In genomic region chr3:36209776-36210555, GRCm38 (mm10) we compare ENCODE assay signal across 9 mouse cellular contexts. TPM values are rescaled to one million over a fixed set of nuclear protein-coding genes. Genes with fewer than 3 reads are reported as not detected.
DNase-seq lines count a peak whose midpoint lies in the region; ATAC-seq lines count a peak whose summit lies in the region.
"Had no signal": no experiment of that assay in that cellular context is flagged by ENCODE, and none has a peak within 500 bp of the region (broad histone marks: within the 10 kb centered on the region; RNA-seq: fewer than 3 reads in every experiment).

No protein-coding gene starts in this region.

- DNase-seq in NIH3T3 (ENCODE audit: low read depth), result peak; percentile 90
- DNase-seq in embryo, embryonic 10 days (ENCODE audit: low spot score), result peak; percentile 42
- peak; percentile 81 for DNase-seq in hindbrain, embryonic 14.5 days (ENCODE audit: low spot score)
- DNase-seq in left cerebral cortex, postnatal 4 days, result peak; percentile 28

- no peak overlapping the region for H3K9ac ChIP-seq in heart, embryonic 16.5 days (ENCODE audit: low read length)
- no peak overlapping the region for H3K9ac ChIP-seq in heart, embryonic 12.5 days
- no peak overlapping the region for H3K9ac ChIP-seq in hindbrain, embryonic 14.5 days
- no peak overlapping the region for H3K9ac ChIP-seq in neural tube, embryonic 15.5 days (replicated peaks)

- no peaks in the 10 kb centered on the region for H3K27me3 ChIP-seq in heart, embryonic 16.5 days (ENCODE audit: control insufficient read depth, insufficient read depth, low read length)
- H3K27me3 ChIP-seq in heart, embryonic 12.5 days (replicated peaks), result no peaks in the 10 kb centered on the region
- H3K27me3 ChIP-seq in hindbrain, embryonic 14.5 days (ENCODE audit: control insufficient read depth, insufficient read depth, low read length), result no peaks in the 10 kb centered on the region
- H3K27me3 ChIP-seq in neural tube, embryonic 15.5 days (replicated peaks), result no peaks in the 10 kb centered on the region

- ATAC-seq in heart, embryonic 16.5 days (replicated peaks; ENCODE audit: extremely low read depth, insufficient read depth, low FRiP score), result peak; percentile 58
- ATAC-seq in heart, embryonic 12.5 days (ENCODE audit: insufficient number of reproducible peaks, low FRiP score), result no peak
- ATAC-seq in hindbrain, embryonic 14.5 days (ENCODE audit: low FRiP score), result peak; percentile 84
- ATAC-seq in neural tube, embryonic 15.5 days (ENCODE audit: low FRiP score), result peak; percentile 89
- ATAC-seq in erythroid progenitor cell, adult 5-6 weeks (replicated peaks; ENCODE audit: low FRiP score, poor library complexity, severe bottlenecking), result no peak

- no peak overlapping the region for H3K27ac ChIP-seq in heart, embryonic 16.5 days (ENCODE audit: low read length)
- H3K27ac ChIP-seq in heart, embryonic 12.5 days (ENCODE audit: poor library complexity, severe bottlenecking), result no peak overlapping the region
- H3K27ac ChIP-seq in hindbrain, embryonic 14.5 days, result no peak overlapping the region
- no peak overlapping the region for H3K27ac ChIP-seq in neural tube, embryonic 15.5 days (replicated peaks)

- intact Hi-C loops in left cerebral cortex, postnatal 4 days (cut with DNase I), result loop anchor here (2.0 kb wide), 1 partner anchor 233 kb away; no protein-coding TSS in a partner anchor

- no peak overlapping the region for H3K4me2 ChIP-seq in heart, embryonic 16.5 days (ENCODE audit: low read depth, low read length)
- no peak overlapping the region for H3K4me2 ChIP-seq in heart, embryonic 12.5 days
- no peak overlapping the region for H3K4me2 ChIP-seq in hindbrain, embryonic 14.5 days (replicated peaks)
- 0 out of 2 replicates have a peak overlapping the region, but pooled peaks have one; percentile 11 for H3K4me2 ChIP-seq in neural tube, embryonic 15.5 days

- no peaks in the 10 kb centered on the region for H3K36me3 ChIP-seq in heart, embryonic 16.5 days (ENCODE audit: control insufficient read depth, insufficient read depth)
- no peaks in the 10 kb centered on the region for H3K36me3 ChIP-seq in heart, embryonic 12.5 days
- no peaks in the 10 kb centered on the region for H3K36me3 ChIP-seq in hindbrain, embryonic 14.5 days (replicated peaks; ENCODE audit: control insufficient read depth, insufficient read depth)
- H3K36me3 ChIP-seq in neural tube, embryonic 15.5 days, result no peaks in the 10 kb centered on the region

- 57% methylated on average over 11 of the region's 11 CpGs for WGBS in heart, embryonic 16.5 days
- WGBS in heart, embryonic 12.5 days, result 66% methylated on average over 11 of the region's 11 CpGs
- 62% methylated on average over 11 of the region's 11 CpGs for WGBS in hindbrain, embryonic 14.5 days
- WGBS in neural tube, embryonic 15.5 days, result 58% methylated on average over 11 of the region's 11 CpGs

- H3K4me1 ChIP-seq in heart, embryonic 16.5 days (ENCODE audit: control insufficient read depth, insufficient read depth, low read length), result 0 out of 2 replicates have a peak, but pooled peaks cover 7% of the 10 kb centered on the region
- H3K4me1 ChIP-seq in heart, embryonic 12.5 days (replicated peaks), result no peaks in the 10 kb centered on the region
- no peaks in the 10 kb centered on the region for H3K4me1 ChIP-seq in hindbrain, embryonic 14.5 days (replicated peaks; ENCODE audit: control insufficient read depth, insufficient read depth, low read length)
- H3K4me1 ChIP-seq in neural tube, embryonic 15.5 days, result 0 out of 2 replicates have a peak, but pooled peaks cover 2% of the 10 kb centered on the region

- no peaks in the 10 kb centered on the region for H3K9me3 ChIP-seq in heart, embryonic 16.5 days (replicated peaks; ENCODE audit: control insufficient read depth, low read length)
- H3K9me3 ChIP-seq in heart, embryonic 12.5 days (replicated peaks), result no peaks in the 10 kb centered on the region
- no peaks in the 10 kb centered on the region for H3K9me3 ChIP-seq in hindbrain, embryonic 14.5 days (ENCODE audit: control insufficient read depth, low read length)
- no peaks in the 10 kb centered on the region for H3K9me3 ChIP-seq in neural tube, embryonic 15.5 days (replicated peaks)

- no peak overlapping the region for H3K4me3 ChIP-seq in heart, embryonic 16.5 days (ENCODE audit: low read length)
- H3K4me3 ChIP-seq in heart, embryonic 12.5 days, result no peak overlapping the region
- H3K4me3 ChIP-seq in hindbrain, embryonic 14.5 days (replicated peaks; ENCODE audit: low read length), result no peak overlapping the region
- no peak overlapping the region for H3K4me3 ChIP-seq in neural tube, embryonic 15.5 days (replicated peaks)

RNA-seq across cellular contexts. Expression of gene Qrfpr, which starts 12.1 kb away (rescaled TPM):
- 0.24 and 0.95 TPM in 2 replicates for polyA plus RNA-seq in heart, embryonic 16.5 days (2015; fragmentation: Nextera tagmentation; extraction: Ambion mirVana)
- not detected in 2 replicates for polyA plus RNA-seq in heart, embryonic 12.5 days (2016; fragmentation: Nextera tagmentation; extraction: Ambion mirVana)
- 1.6 and 1.8 TPM in 2 replicates for polyA plus RNA-seq in hindbrain, embryonic 14.5 days (2014; fragmentation: Nextera tagmentation; extraction: Ambion mirVana)
- under 1 TPM; 0.66 to 0.83 TPM for total RNA-seq in left cerebral cortex, postnatal 4 days (2021)
- polyA plus RNA-seq in neural tube, embryonic 15.5 days (2015; fragmentation: Nextera tagmentation; extraction: Ambion mirVana), result 2.2 and 2.9 TPM in 2 replicates
- total RNA-seq in erythroid progenitor cell, adult 5-6 weeks (2015; ENCODE audit: low replicate concordance), result not detected in 2 replicates
- total RNA-seq in erythroid progenitor cell, adult 5-6 weeks (2017; ENCODE audit: low replicate concordance), result not detected in 2 replicates
- total RNA-seq: adrenal gland, adult 18-20 months had no signal

RNA-seq across cellular contexts. Expression of gene D3Ertd254e, which starts 59.1 kb away (rescaled TPM):
- 4.6 and 5.6 TPM in 2 replicates for polyA plus RNA-seq in heart, embryonic 16.5 days (2015; fragmentation: Nextera tagmentation; extraction: Ambion mirVana)
- 4.1 and 4.9 TPM in 2 replicates for polyA plus RNA-seq in heart, embryonic 12.5 days (2016; fragmentation: Nextera tagmentation; extraction: Ambion mirVana)
- 17.8 and 19.7 TPM in 2 replicates for polyA plus RNA-seq in hindbrain, embryonic 14.5 days (2014; fragmentation: Nextera tagmentation; extraction: Ambion mirVana)
- 10 to 100 TPM; 23.2 to 23.4 TPM for total RNA-seq in left cerebral cortex, postnatal 4 days (2021)
- polyA plus RNA-seq in neural tube, embryonic 15.5 days (2015; fragmentation: Nextera tagmentation; extraction: Ambion mirVana), result 14.8 and 18.1 TPM in 2 replicates
- 0.84 and 1.8 TPM in 2 replicates for total RNA-seq in erythroid progenitor cell, adult 5-6 weeks (2015; ENCODE audit: low replicate concordance)
- 0.64 and 0.68 TPM in 2 replicates for total RNA-seq in erythroid progenitor cell, adult 5-6 weeks (2017; ENCODE audit: low replicate concordance)

Comparison
In these comparisons a context has a peak if more than half of its experiments do, and no peak if none do; other contexts are left out.
1. ATAC-seq: peak in heart, embryonic 16.5 days (single experiment), hindbrain, embryonic 14.5 days (single experiment) and neural tube, embryonic 15.5 days (single experiment); none in heart, embryonic 12.5 days (single experiment) and erythroid progenitor cell, adult 5-6 weeks (single experiment).
2. DNase-seq: peak in every context shown above with its lines; median percentile 90 in NIH3T3; 81 in hindbrain, embryonic 14.5 days; 42 in embryo, embryonic 10 days; 28 in left cerebral cortex, postnatal 4 days.